ENCODE assay signal across 8 mouse cellular contexts in the genomic region with DNA sequence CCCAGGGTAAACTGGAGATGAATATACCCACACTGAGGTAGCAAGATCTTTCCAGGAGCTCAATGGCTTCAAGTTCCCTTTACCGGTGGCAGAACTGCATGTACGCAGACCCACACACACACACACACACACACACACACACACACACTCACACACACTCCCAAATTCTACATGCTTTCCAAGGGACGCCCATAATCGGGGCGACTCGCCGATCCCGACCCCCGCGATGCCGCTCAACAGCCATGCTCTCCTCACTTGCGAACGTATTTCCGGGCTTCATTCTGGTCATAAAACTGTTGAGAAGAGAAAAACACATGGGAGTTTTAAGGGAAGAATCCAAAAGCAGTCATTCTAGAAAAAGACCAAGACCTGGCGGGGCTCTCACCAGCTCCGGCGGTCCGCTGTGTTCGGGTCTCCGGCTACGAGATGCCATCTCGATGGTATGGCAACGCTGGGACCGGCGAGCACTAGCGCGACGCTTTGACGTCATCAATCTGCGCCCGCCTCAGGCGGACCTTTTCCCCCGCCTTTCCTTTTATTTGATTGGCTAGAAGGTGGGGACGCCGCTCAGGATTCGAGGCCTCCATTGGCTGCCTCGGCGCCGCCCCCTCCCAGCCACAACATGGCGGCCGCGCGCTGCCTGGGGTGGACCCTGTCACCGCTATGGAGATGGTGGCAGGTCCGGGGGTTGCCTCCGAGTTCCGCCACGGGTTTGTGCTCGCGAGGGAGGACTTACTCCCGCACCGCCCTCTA. TPM values are rescaled to one million over a fixed set of nuclear protein-coding genes. Genes with fewer than 3 reads are reported as not detected.
DNase-seq lines count a peak whose midpoint lies in the region; ATAC-seq lines count a peak whose summit lies in the region.

A gene (plus strand): TSS at position 574 of the 753 bp plus-strand sequence.

- H3K9me3 ChIP-seq in intestine, embryonic 14.5 days (ENCODE audit: control insufficient read depth, low read length), result no peaks in the 10 kb centered on the region

- peaks cover 26% of the 10 kb centered on the region for H3K36me3 ChIP-seq in intestine, embryonic 14.5 days (ENCODE audit: control insufficient read depth, insufficient read depth, low read length)

- no peak within 1 kb of the TSS for H3K27ac ChIP-seq in intestine, embryonic 14.5 days (ENCODE audit: low read depth)

- peak; percentile 96 to 97 for DNase-seq in adrenal gland, adult 18-20 months (ENCODE audit: low spot score in 2 of 2)
- DNase-seq in embryo, embryonic 11 days, result peak; percentile 99
- peak; percentile 94 for DNase-seq in gastrocnemius, postnatal 25 days
- DNase-seq in intestine, embryonic 14.5 days (ENCODE audit: low spot score), result peak; percentile 98
- DNase-seq in left cerebral cortex, postnatal 14 days (ENCODE audit: low spot score in 2 of 2), result peak; percentile 98 to 99
- peak; percentile 98 for DNase-seq in mesoderm, embryonic 11.5 days (ENCODE audit: low read depth, low spot score)
- DNase-seq in right cerebral cortex, postnatal 36 days (ENCODE audit: low spot score in 2 of 2), result peak; percentile 95 to 96
- DNase-seq in yolk sac, embryonic 10.5 days (ENCODE audit: low spot score), result peak; percentile 95

- peaks cover 15% of the 10 kb centered on the region for H3K4me1 ChIP-seq in intestine, embryonic 14.5 days (replicated peaks; ENCODE audit: control insufficient read depth, insufficient read depth, low read length)

- under 1% methylated on average over 52 of the region's 52 CpGs for WGBS in intestine, embryonic 14.5 days

- intact Hi-C loops in left cerebral cortex, postnatal 14 days (cut with DNase I), result loop anchor here (5.0 kb wide), 1 partner anchor 42 kb away; a partner anchor contains a TSS

- H3K9ac ChIP-seq in intestine, embryonic 14.5 days (ENCODE audit: low read length), result peak within 1 kb of the TSS; percentile 90

- peak within 1 kb of the TSS; percentile 85 for H3K4me2 ChIP-seq in intestine, embryonic 14.5 days (ENCODE audit: low read length)

- peak; percentile 96 for ATAC-seq in intestine, embryonic 14.5 days (replicated peaks; ENCODE audit: low FRiP score, low TSS enrichment, low read depth)

- no peaks in the 10 kb centered on the region for H3K27me3 ChIP-seq in intestine, embryonic 14.5 days (replicated peaks; ENCODE audit: control insufficient read depth, insufficient read depth, low read length)

- peak within 1 kb of the TSS; percentile 97 for H3K4me3 ChIP-seq in intestine, embryonic 14.5 days (ENCODE audit: low read depth, low read length)

RNA-seq across cellular contexts. Expression of the gene that starts here (rescaled TPM):
- total RNA-seq in adrenal gland, adult 18-20 months (2021), result 10 to 100 TPM; 25.8 to 30.3 TPM
- 10 to 100 TPM; 22.0 to 25.2 TPM for total RNA-seq in gastrocnemius, postnatal 25 days (2021)
- polyA plus RNA-seq in intestine, embryonic 14.5 days (2014; fragmentation: Nextera tagmentation; extraction: Ambion mirVana), result 32.5 and 33.3 TPM in 2 replicates
- 10 to 100 TPM; 41.6 to 42.9 TPM for total RNA-seq in left cerebral cortex, postnatal 14 days (2021)
